Mouse (Mus musculus) spleen, adult 2 months (tissue): ENCODE results near the gene Ccdc162.

ENCODE experiments used
- CTCF ChIP-seq: fragments of 200-500 bp; IDR thresholded peaks from 2 replicates; pipeline ENCODE4 v1.5.1; 2011; ENCODE audit warnings: mild to moderate bottlenecking, inconsistent platforms; ENCODE audit not compliant: insufficient read depth, insufficient read length, insufficient replicate concordance; ENCODE audit errors: extremely low read depth
- POLR2A ChIP-seq: fragments of 200-500 bp; IDR thresholded peaks from 2 replicates; pipeline ENCODE4 v1.6.1; 2011; ENCODE audit warnings: low read depth, low read length, inconsistent platforms

DNA sequence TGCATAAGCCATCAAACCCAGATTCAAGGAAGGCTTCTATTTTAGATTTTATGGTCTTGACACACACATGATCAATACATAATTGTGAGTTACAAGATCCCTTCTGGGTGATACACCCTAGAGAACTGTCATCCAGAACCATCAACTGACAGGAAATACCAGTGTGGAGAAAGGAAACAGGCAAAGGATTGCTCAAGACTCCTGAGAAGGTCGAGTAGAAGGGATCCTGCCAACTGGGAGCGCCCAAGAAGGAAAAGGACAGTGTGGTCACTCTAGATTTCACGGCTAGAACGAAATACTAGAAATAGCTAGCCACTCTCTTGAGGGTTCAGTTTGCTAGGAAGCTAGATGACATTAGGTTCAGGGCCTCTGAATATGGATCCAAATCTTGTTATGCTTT, 173.0 kb downstream of the Ccdc162 start:
- TF ChIP-seq POLR2A = no peak
- TF ChIP-seq CTCF = no peak
